Mouse (Mus musculus): Measurements from ENCODE around the gene Tmem181a.
"Not testable (repeated sequence)": the region's sequence is repeated elsewhere in the genome, so short reads cannot be mapped to it uniquely, and the experiment has no call there.

DNA sequence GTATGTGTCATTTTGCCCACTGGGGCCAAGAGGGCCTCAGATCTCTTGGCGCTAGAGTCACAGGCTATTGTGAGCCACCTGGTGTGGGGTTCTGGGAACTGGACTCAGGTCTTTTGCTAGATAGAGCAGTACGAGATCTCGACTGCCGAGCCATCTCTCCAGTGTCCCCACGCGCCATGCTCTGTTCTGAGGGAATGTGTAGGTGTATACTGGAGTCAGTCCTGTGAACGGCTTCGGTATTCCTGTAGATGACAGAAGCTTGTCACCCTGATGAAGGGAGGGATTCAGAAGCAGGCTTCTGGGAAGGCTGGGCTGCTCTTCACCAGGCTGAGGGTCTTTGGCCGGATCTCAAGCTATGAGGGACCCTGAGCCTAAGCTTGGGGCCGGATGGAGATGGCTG lies 23.1 kb downstream of the Tmem181a start:
- TF ChIP-seq CTCF (IDR thresholded peaks at IDR 0.05; ENCODE audit: borderline replicate concordance, extremely low read depth, insufficient read depth, insufficient read length); POLR2A (IDR thresholded peaks at IDR 0.05; ENCODE audit: borderline replicate concordance, extremely low read depth, insufficient read depth, insufficient read length, poor library complexity, severe bottlenecking): not testable (repeated sequence)
